Mouse (Mus musculus) forebrain, embryonic 11.5 days (tissue): ENCODE data around the gene Rbsn. TPM values are rescaled to one million over a fixed set of nuclear protein-coding genes. Genes with fewer than 3 reads are reported as not detected.
A peak's percentile ranks its signal among the peaks of the same experiment; 100 is the strongest.

ENCODE experiments used
- ATAC-seq: fragments of 200-750 bp; cut with Nextera tagmentation; replicated peaks from 2 replicates; pipeline ENCODE4 v1.8.0; 2017; ENCODE audit warnings: moderate TSS enrichment; ENCODE audit not compliant: low FRiP score
- DNase-seq: peaks from one replicate; pipeline ENCODE4 v3.0.0-alpha.2; 2017; ENCODE audit warnings: low spot score
- H3K27ac ChIP-seq: fragments of 300-500 bp; sonication (generic); 2 replicates; pipeline ENCODE4 v1.5.1; 2014; ENCODE audit warnings: low read depth, low read length
- H3K27me3 ChIP-seq: fragments of 300-500 bp; sonication (generic); 2 replicates; pipeline ENCODE4 v1.6.1; 2014; ENCODE audit warnings: mild to moderate bottlenecking, low read length, mixed read lengths; ENCODE audit not compliant: control insufficient read depth, insufficient read depth
- H3K36me3 ChIP-seq: fragments of 300-500 bp; sonication (generic); 2 replicates; pipeline ENCODE4 v1.6.1; 2014; ENCODE audit warnings: mild to moderate bottlenecking, low read length, moderate library complexity, mixed read lengths; ENCODE audit not compliant: control insufficient read depth, insufficient read depth
- H3K4me1 ChIP-seq: fragments of 300-500 bp; sonication (generic); replicated peaks from 2 replicates; pipeline ENCODE4 v1.6.1; 2014; ENCODE audit warnings: low read length, mixed read lengths; ENCODE audit not compliant: control insufficient read depth, insufficient read depth
- H3K4me2 ChIP-seq: fragments of 300-500 bp; sonication (generic); 2 replicates; pipeline ENCODE4 v1.6.1; 2014; ENCODE audit warnings: low read depth, mild to moderate bottlenecking, low read length, moderate library complexity, mixed read lengths; ENCODE audit not compliant: severe bottlenecking
- H3K4me3 ChIP-seq: fragments of 300-500 bp; sonication (generic); 2 replicates; pipeline ENCODE4 v1.5.1; 2014; ENCODE audit warnings: low read depth, low read length
- H3K9ac ChIP-seq: fragments of 300-500 bp; sonication (generic); 2 replicates; pipeline ENCODE4 v1.6.1; 2014; ENCODE audit warnings: low read length
- H3K9me3 ChIP-seq: fragments of 300-500 bp; sonication (generic); 2 replicates; pipeline ENCODE4 v1.6.1; 2016; ENCODE audit warnings: low read length, mixed read lengths; ENCODE audit not compliant: control insufficient read depth
- WGBS: fragments of 180-500 bp; shearing (Covaris S2); extraction: QIAGEN DNeasy Blood & Tissue Kit; methylation state at CpG from one replicate; pipeline ENCODE4 v1.1.7; 2014; 5-methylcytosine and 5-hydroxymethylcytosine counted together
- polyA plus RNA-seq: library from polyadenylated mRNA; unstranded; fragments of >200 nt; fragmentation: Nextera tagmentation; extraction: Ambion mirVana; gene quantifications from 2 replicates; pipeline ENCODE4 v1.2.1, GENCODE M21; 2014

Gene Rbsn
- polyA plus RNA-seq, 1 experiment from 2014 or later: 22.2 TPM

GRCm38 (mm10) chr6:92214055-92214772 is 511 bp downstream of the Rbsn start:
- Histone ChIP-seq H3K27ac (peak overlapping the region; percentile 59), H3K9me3 (no peaks in the 10 kb centered on the region), H3K4me2 (peak overlapping the region; percentile 67), H3K36me3 (no peaks in the 10 kb centered on the region), H3K4me3 (peak overlapping the region; percentile 95), H3K9ac (peak overlapping the region; percentile 92), H3K27me3 (no peaks in the 10 kb centered on the region), H3K4me1 (peaks cover 5% of the 10 kb centered on the region)
- ATAC-seq: peak; percentile 43; the same call in 1 of the 2 replicates
- under 1% methylated on average over 48 of the region's 48 CpGs for WGBS
- DNase-seq: peak; percentile 53

- no peak for DNase-seq
- peaks cover 7% of the 10 kb centered on the region; the same call in 1 of the 2 replicates for H3K36me3 ChIP-seq
- no peak overlapping the region for H3K4me3 ChIP-seq
- H3K27ac ChIP-seq: no peak overlapping the region
- 93% methylated on average over 8 of the region's 8 CpGs for WGBS
- H3K4me2 ChIP-seq: no peak overlapping the region
- no peaks in the 10 kb centered on the region for H3K9me3 ChIP-seq
- H3K4me1 ChIP-seq: no peaks in the 10 kb centered on the region
- H3K9ac ChIP-seq: no peak overlapping the region
- ATAC-seq: no peak
- no peaks in the 10 kb centered on the region for H3K27me3 ChIP-seq
Observed at GRCm38 (mm10) chr6:92199414-92199813, 15.3 kb downstream of the Rbsn start.

- 6% methylated on average over 10 of the region's 10 CpGs for WGBS
- Histone ChIP-seq H3K36me3 (peaks cover under 1% of the 10 kb centered on the region; the same call in 1 of the 2 replicates), H3K27me3 (no peaks in the 10 kb centered on the region), H3K9ac (peak overlapping the region; percentile 83), H3K9me3 (no peaks in the 10 kb centered on the region), H3K4me3 (peak overlapping the region; percentile 79), H3K4me2 (peak overlapping the region; percentile 82), H3K27ac (no peak overlapping the region), H3K4me1 (peaks cover 4% of the 10 kb centered on the region; the same call in 1 of the 2 replicates)
- DNase-seq (no peak), ATAC-seq (peak; percentile 72)
Observed at GRCm38 (mm10) chr6:92184178-92184577, 30.5 kb downstream of the Rbsn start.

- H3K9ac ChIP-seq: peak within 1 kb of the TSS; percentile 83
- H3K9me3 ChIP-seq: no peaks in the 10 kb centered on the region
- H3K36me3 ChIP-seq: no peaks in the 10 kb centered on the region; the same call in 1 of the 2 replicates
Observed at GRCm38 (mm10) chr6:92183621-92184131, 31.0 kb downstream of the Rbsn start, which contains the start of gene Mrps25. Gene Mrps25 (minus strand): TSS chr6:92184033.

GRCm38 (mm10) chr6:92176450-92176849 is 38.3 kb downstream of the Rbsn start:
- 97% methylated on average over 1 of the region's 1 CpGs for WGBS
- H3K4me1 ChIP-seq: no peaks in the 10 kb centered on the region
- DNase-seq: no peak
- no peak overlapping the region for H3K27ac ChIP-seq
- H3K4me2 ChIP-seq: no peak overlapping the region
- H3K27me3 ChIP-seq: no peaks in the 10 kb centered on the region
- H3K9me3 ChIP-seq: no peaks in the 10 kb centered on the region
- no peak overlapping the region for H3K4me3 ChIP-seq
- no peak overlapping the region for H3K9ac ChIP-seq
- H3K36me3 ChIP-seq: no peaks in the 10 kb centered on the region; the same call in 1 of the 2 replicates
- no peak for ATAC-seq

More at GRCm38 (mm10) chr6:92183621-92184131, 31.0 kb downstream of the Rbsn start, which contains the start of gene Mrps25:
- WGBS: under 1% methylated on average over 42 of the region's 42 CpGs
- Histone ChIP-seq H3K4me1 (peaks cover 4% of the 10 kb centered on the region; the same call in 1 of the 2 replicates), H3K4me2 (peak within 1 kb of the TSS; percentile 82), H3K27ac (no peak within 1 kb of the TSS), H3K4me3 (peak within 1 kb of the TSS; percentile 79), H3K27me3 (no peaks in the 10 kb centered on the region)
- peak; percentile 88 for DNase-seq
- ATAC-seq: peak; percentile 93

- H3K36me3 ChIP-seq: peaks cover 16% of the 10 kb centered on the region
- H3K9ac ChIP-seq: no peak overlapping the region
- H3K9me3 ChIP-seq: no peaks in the 10 kb centered on the region
- ATAC-seq (no peak), DNase-seq (no peak)
- H3K4me2 ChIP-seq: no peak overlapping the region
- no peaks in the 10 kb centered on the region for H3K4me1 ChIP-seq
- no peak overlapping the region for H3K27ac ChIP-seq
- H3K27me3 ChIP-seq: no peaks in the 10 kb centered on the region
- H3K4me3 ChIP-seq: no peak overlapping the region
- 97% methylated on average over 1 of the region's 1 CpGs for WGBS
Observed at GRCm38 (mm10) chr6:92162724-92163123, 52.0 kb downstream of the Rbsn start.

- H3K27ac ChIP-seq: no peak overlapping the region
- H3K4me3 ChIP-seq: no peak overlapping the region
- H3K27me3 ChIP-seq: no peaks in the 10 kb centered on the region
- DNase-seq (no peak), ATAC-seq (no peak)
- no peak overlapping the region for H3K9ac ChIP-seq
- H3K36me3 ChIP-seq: peaks cover 8% of the 10 kb centered on the region
- no peaks in the 10 kb centered on the region for H3K9me3 ChIP-seq
- WGBS: 89% methylated on average over 3 of the region's 3 CpGs
- H3K4me1 ChIP-seq: no peaks in the 10 kb centered on the region
- no peak overlapping the region for H3K4me2 ChIP-seq
Observed at GRCm38 (mm10) chr6:92158801-92159200, 55.9 kb downstream of the Rbsn start.

- no peaks in the 10 kb centered on the region for H3K27me3 ChIP-seq
- no peak overlapping the region for H3K27ac ChIP-seq
- H3K4me2 ChIP-seq: no peak overlapping the region
- ATAC-seq (no peak), DNase-seq (no peak)
- no peaks in the 10 kb centered on the region for H3K9me3 ChIP-seq
- H3K4me1 ChIP-seq: no peaks in the 10 kb centered on the region
- H3K9ac ChIP-seq: no peak overlapping the region
- H3K4me3 ChIP-seq: no peak overlapping the region
- peaks cover 6% of the 10 kb centered on the region for H3K36me3 ChIP-seq
- 93% methylated on average over 1 of the region's 1 CpGs for WGBS
Observed at GRCm38 (mm10) chr6:92153774-92154173, 61.0 kb downstream of the Rbsn start.
